Mouse (Mus musculus): ENCODE measurements around the gene Disc1.
A peak's percentile ranks its signal among the peaks of the same experiment; 100 is the strongest.

Gene Disc1

GRCm38 (mm10) chr8:125187044-125187443 lies 133.0 kb downstream of the Disc1 start:
- DNase-seq, result no peak

- DNase-seq, result no peak
Observed at GRCm38 (mm10) chr8:125193701-125194100, 139.7 kb downstream of the Disc1 start.

- DNase-seq, result no peak
Observed at GRCm38 (mm10) chr8:125195121-125195520, 141.1 kb downstream of the Disc1 start.

GRCm38 (mm10) chr8:125196573-125197094 lies 142.6 kb downstream of the Disc1 start:
- no peak for DNase-seq

GRCm38 (mm10) chr8:125197341-125198002 lies 143.5 kb downstream of the Disc1 start:
- no peak for DNase-seq

- no peak for DNase-seq
Observed at GRCm38 (mm10) chr8:125198420-125199196, 144.6 kb downstream of the Disc1 start.

GRCm38 (mm10) chr8:125199197-125199939 lies 145.4 kb downstream of the Disc1 start:
- no peak for DNase-seq

- DNase-seq, result no peak
Observed at GRCm38 (mm10) chr8:125200273-125200863, 146.4 kb downstream of the Disc1 start.

GRCm38 (mm10) chr8:125201650-125202049 lies 147.7 kb downstream of the Disc1 start:
- no peak for DNase-seq

- DNase-seq, result no peak
Observed at GRCm38 (mm10) chr8:125203016-125203415, 149.0 kb downstream of the Disc1 start.

GRCm38 (mm10) chr8:125205556-125205955 lies 151.6 kb downstream of the Disc1 start:
- no peak for DNase-seq

GRCm38 (mm10) chr8:125206391-125206790 lies 152.4 kb downstream of the Disc1 start:
- DNase-seq, result no peak

- peak; percentile 39 for DNase-seq
Observed at GRCm38 (mm10) chr8:125206962-125207361, 153.0 kb downstream of the Disc1 start.

GRCm38 (mm10) chr8:125212619-125213167 lies 158.7 kb downstream of the Disc1 start:
- no peak for DNase-seq

GRCm38 (mm10) chr8:125217902-125218581 lies 164.0 kb downstream of the Disc1 start:
- DNase-seq, result peak; percentile 36

- peak; percentile 48 for DNase-seq
Observed at GRCm38 (mm10) chr8:125218669-125219068, 164.7 kb downstream of the Disc1 start.

- no peak for DNase-seq
Observed at GRCm38 (mm10) chr8:125220608-125221007, 166.6 kb downstream of the Disc1 start.

GRCm38 (mm10) chr8:125221062-125221461 lies 167.1 kb downstream of the Disc1 start:
- DNase-seq, result no peak

- DNase-seq, result no peak
Observed at GRCm38 (mm10) chr8:125223031-125223753, 169.2 kb downstream of the Disc1 start.

GRCm38 (mm10) chr8:125224271-125224699 lies 170.3 kb downstream of the Disc1 start:
- DNase-seq, result no peak

GRCm38 (mm10) chr8:125225266-125225665 lies 171.3 kb downstream of the Disc1 start:
- DNase-seq, result no peak

Measured in right cerebral cortex, postnatal 4 days (tissue).